Mouse (Mus musculus) hindbrain, embryonic 14.5 days (tissue): Measurements from ENCODE around the gene Gm266. TPM values are rescaled to one million over a fixed set of nuclear protein-coding genes. Genes with fewer than 3 reads are reported as not detected.
A peak's percentile ranks its signal among the peaks of the same experiment; 100 is the strongest.

ENCODE experiments used
- ATAC-seq: fragments of 200-750 bp; cut with Nextera tagmentation; 2 replicates; pipeline ENCODE4 v1.8.0; 2017; ENCODE audit warnings: moderate number of reproducible peaks, mild to moderate bottlenecking, moderate TSS enrichment, moderate library complexity; ENCODE audit not compliant: low FRiP score
- DNase-seq: peaks from one replicate; pipeline ENCODE4 v3.0.0-alpha.2; 2015; ENCODE audit warnings: low spot score
- H3K27ac ChIP-seq: fragments of 300-500 bp; sonication (generic); 2 replicates; pipeline ENCODE4 v1.5.1; 2014; ENCODE audit warnings: mild to moderate bottlenecking, moderate library complexity
- H3K27me3 ChIP-seq: fragments of 300-500 bp; sonication (generic); 2 replicates; pipeline ENCODE4 v1.6.1; 2014; ENCODE audit warnings: mild to moderate bottlenecking, low read length, mixed read lengths; ENCODE audit not compliant: control insufficient read depth, insufficient read depth
- H3K36me3 ChIP-seq: fragments of 300-500 bp; sonication (generic); replicated peaks from 2 replicates; pipeline ENCODE4 v1.6.1; 2014; ENCODE audit not compliant: control insufficient read depth, insufficient read depth
- H3K4me1 ChIP-seq: fragments of 300-500 bp; sonication (generic); replicated peaks from 2 replicates; pipeline ENCODE4 v1.6.1; 2014; ENCODE audit warnings: antibody characterized with exemption, low read length, mixed read lengths; ENCODE audit not compliant: control insufficient read depth, insufficient read depth
- H3K4me2 ChIP-seq: fragments of 300-500 bp; sonication (generic); replicated peaks from 2 replicates; pipeline ENCODE4 v1.6.1; 2014; ENCODE audit warnings: mild to moderate bottlenecking, moderate library complexity
- H3K4me3 ChIP-seq: fragments of 300-500 bp; sonication (generic); replicated peaks from 2 replicates; pipeline ENCODE4 v1.5.1; 2014; ENCODE audit warnings: mild to moderate bottlenecking, low read length
- H3K9ac ChIP-seq: fragments of 300-500 bp; sonication (generic); 2 replicates; pipeline ENCODE4 v1.6.1; 2014
- H3K9me3 ChIP-seq: fragments of 300-500 bp; sonication (generic); 2 replicates; pipeline ENCODE4 v1.6.1; 2016; ENCODE audit warnings: low read length; ENCODE audit not compliant: control insufficient read depth
- WGBS: fragments of 180-500 bp; shearing (Covaris S2); extraction: QIAGEN DNeasy Blood & Tissue Kit; methylation state at CpG from one replicate; pipeline ENCODE4 v1.1.7; 2014; 5-methylcytosine and 5-hydroxymethylcytosine counted together
- polyA plus RNA-seq: library from polyadenylated mRNA; unstranded; fragments of >200 nt; fragmentation: Nextera tagmentation; extraction: Ambion mirVana; gene quantifications from 2 replicates; pipeline ENCODE4 v1.2.1, GENCODE M21; 2014

Gene Gm266
- polyA plus RNA-seq, 1 experiment from 2014 or later: 2.6 TPM

GRCm38 (mm10) chr12:111507962-111508361 lies 22.3 kb upstream of the Gm266 start:
- no peak overlapping the region for H3K4me2 ChIP-seq
- no peak for ATAC-seq
- H3K9ac ChIP-seq: no peak overlapping the region
- 92% methylated on average over 10 of the region's 10 CpGs for WGBS
- no peaks in the 10 kb centered on the region for H3K4me1 ChIP-seq
- no peaks in the 10 kb centered on the region for H3K9me3 ChIP-seq
- no peak for DNase-seq
- no peaks in the 10 kb centered on the region for H3K27me3 ChIP-seq
- H3K36me3 ChIP-seq: no peaks in the 10 kb centered on the region
- no peak overlapping the region for H3K27ac ChIP-seq
- no peak overlapping the region for H3K4me3 ChIP-seq

- H3K4me1 ChIP-seq: no peaks in the 10 kb centered on the region
- H3K27me3 ChIP-seq: no peaks in the 10 kb centered on the region
- no peaks in the 10 kb centered on the region for H3K9me3 ChIP-seq
- no peak for ATAC-seq
- no peak overlapping the region for H3K4me2 ChIP-seq
- H3K9ac ChIP-seq: no peak overlapping the region
- 57% methylated on average over 5 of the region's 5 CpGs for WGBS
- H3K36me3 ChIP-seq: no peaks in the 10 kb centered on the region
- H3K27ac ChIP-seq: no peak overlapping the region
- no peak for DNase-seq
- no peak overlapping the region for H3K4me3 ChIP-seq
These were observed 21.4 kb upstream of the Gm266 start for GRCm38 (mm10) chr12:111507001-111507400.

DNA sequence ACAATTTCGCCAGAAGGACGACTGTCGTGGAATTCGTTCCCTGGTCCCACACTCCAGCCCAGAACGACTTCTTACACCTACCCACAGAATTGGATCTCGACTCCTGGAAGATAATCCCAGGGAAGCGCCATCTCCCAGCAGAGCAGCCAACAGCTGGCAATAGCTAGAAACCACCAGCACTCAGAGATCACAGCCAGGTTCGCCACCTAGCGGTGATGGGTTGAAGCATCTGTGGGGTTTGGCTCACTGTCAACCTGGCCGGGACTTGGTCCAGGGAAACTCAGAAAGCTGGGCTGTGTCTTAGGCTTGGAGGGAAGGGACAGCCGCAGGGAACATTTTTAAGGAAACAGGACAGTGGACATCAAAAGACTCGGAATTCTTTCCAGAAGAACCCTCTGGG lies 19.3 kb upstream of the Gm266 start:
- ATAC-seq: peak; percentile 83
- 4% methylated on average over 12 of the region's 12 CpGs for WGBS
- Histone ChIP-seq H3K9me3 (no peaks in the 10 kb centered on the region), H3K4me2 (peak overlapping the region; percentile 37), H3K4me3 (peak overlapping the region; percentile 13), H3K9ac (no peak overlapping the region), H3K27ac (no peak overlapping the region), H3K4me1 (no peaks in the 10 kb centered on the region), H3K27me3 (no peaks in the 10 kb centered on the region), H3K36me3 (no peaks in the 10 kb centered on the region)
- DNase-seq: peak; percentile 90

- no peaks in the 10 kb centered on the region for H3K9me3 ChIP-seq
- no peak overlapping the region for H3K4me2 ChIP-seq
- no peaks in the 10 kb centered on the region for H3K4me1 ChIP-seq
- no peak overlapping the region for H3K27ac ChIP-seq
- ATAC-seq (no peak), DNase-seq (no peak)
- WGBS: 69% methylated on average over 5 of the region's 5 CpGs
- H3K36me3 ChIP-seq: no peaks in the 10 kb centered on the region
- H3K27me3 ChIP-seq: no peaks in the 10 kb centered on the region
- H3K9ac ChIP-seq: no peak overlapping the region
- no peak overlapping the region for H3K4me3 ChIP-seq
These were observed 17.9 kb upstream of the Gm266 start for GRCm38 (mm10) chr12:111503571-111503970.

- H3K4me2 ChIP-seq: no peak overlapping the region
- WGBS: 87% methylated on average over 12 of the region's 12 CpGs
- no peaks in the 10 kb centered on the region for H3K4me1 ChIP-seq
- no peak overlapping the region for H3K4me3 ChIP-seq
- H3K27me3 ChIP-seq: no peaks in the 10 kb centered on the region
- no peak overlapping the region for H3K9ac ChIP-seq
- DNase-seq (no peak), ATAC-seq (no peak)
- no peaks in the 10 kb centered on the region for H3K9me3 ChIP-seq
- no peak overlapping the region for H3K27ac ChIP-seq
- no peaks in the 10 kb centered on the region for H3K36me3 ChIP-seq
These were observed 17.5 kb upstream of the Gm266 start for GRCm38 (mm10) chr12:111503063-111503567.

DNA sequence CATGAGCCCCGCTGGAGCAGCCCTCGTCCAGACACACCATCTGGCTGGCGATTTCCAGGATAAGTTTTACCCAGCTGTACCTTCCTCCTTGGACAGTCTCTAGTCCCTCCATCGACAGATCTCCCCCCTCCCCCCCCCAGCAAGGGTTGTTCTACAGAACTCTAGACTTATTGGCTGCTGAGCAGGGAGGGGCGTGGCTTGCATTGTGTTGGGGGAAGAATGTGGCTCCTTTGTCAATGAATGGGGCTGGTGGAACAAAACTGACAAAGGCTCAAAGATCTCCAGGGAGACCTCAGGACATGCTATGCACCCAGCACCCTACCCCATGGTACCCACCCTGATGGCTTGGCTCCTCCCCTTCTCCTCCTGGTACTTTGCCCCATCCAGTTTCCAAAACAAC lies 15.1 kb upstream of the Gm266 start:
- Histone ChIP-seq H3K4me1 (no peaks in the 10 kb centered on the region), H3K36me3 (no peaks in the 10 kb centered on the region), H3K9me3 (no peaks in the 10 kb centered on the region), H3K27me3 (no peaks in the 10 kb centered on the region), H3K9ac (no peak overlapping the region), H3K4me3 (no peak overlapping the region), H3K4me2 (peak overlapping the region; percentile 23; the same call in 1 of the 2 replicates), H3K27ac (peak overlapping the region; percentile 65)
- 11% methylated on average over 5 of the region's 5 CpGs for WGBS
- ATAC-seq (peak; percentile 69; the same call in 1 of the 2 replicates), DNase-seq (no peak)

DNA sequence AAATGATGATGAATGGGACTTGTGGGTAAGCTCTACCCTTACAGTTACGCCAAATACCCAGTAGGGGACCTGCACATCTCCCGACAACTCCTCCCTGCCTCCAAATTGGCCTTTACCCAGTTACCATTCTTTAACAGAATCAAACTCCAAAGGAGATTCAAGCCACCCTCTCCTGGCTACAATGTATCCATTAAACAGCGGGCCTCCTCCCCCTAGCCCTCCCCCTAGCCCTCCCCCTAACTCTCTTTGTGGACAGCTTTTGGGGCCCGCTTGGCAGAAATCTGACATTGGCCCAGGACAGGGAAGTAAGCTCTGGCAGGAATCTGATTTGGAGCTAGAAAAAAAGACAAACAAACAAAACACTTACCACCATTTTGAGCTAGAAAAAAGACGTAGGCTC lies 14.0 kb upstream of the Gm266 start:
- ATAC-seq: peak; percentile 35; the same call in 1 of the 2 replicates
- 0 out of 2 replicates have a peak overlapping the region, but pooled peaks have one; percentile 65 for H3K27ac ChIP-seq
- 40% methylated on average over 5 of the region's 5 CpGs for WGBS
- no peaks in the 10 kb centered on the region for H3K36me3 ChIP-seq
- no peak overlapping the region for H3K4me2 ChIP-seq
- H3K9me3 ChIP-seq: no peaks in the 10 kb centered on the region
- no peaks in the 10 kb centered on the region for H3K4me1 ChIP-seq
- no peaks in the 10 kb centered on the region for H3K27me3 ChIP-seq
- H3K9ac ChIP-seq: no peak overlapping the region
- no peak for DNase-seq
- H3K4me3 ChIP-seq: no peak overlapping the region

GRCm38 (mm10) chr12:111497076-111497475 lies 11.5 kb upstream of the Gm266 start:
- no peaks in the 10 kb centered on the region for H3K27me3 ChIP-seq
- no peak overlapping the region for H3K4me2 ChIP-seq
- H3K27ac ChIP-seq: no peak overlapping the region
- 51% methylated on average over 2 of the region's 2 CpGs for WGBS
- H3K9ac ChIP-seq: no peak overlapping the region
- no peaks in the 10 kb centered on the region for H3K36me3 ChIP-seq
- DNase-seq (no peak), ATAC-seq (no peak)
- H3K4me3 ChIP-seq: no peak overlapping the region
- no peaks in the 10 kb centered on the region for H3K4me1 ChIP-seq
- H3K9me3 ChIP-seq: no peaks in the 10 kb centered on the region

DNA sequence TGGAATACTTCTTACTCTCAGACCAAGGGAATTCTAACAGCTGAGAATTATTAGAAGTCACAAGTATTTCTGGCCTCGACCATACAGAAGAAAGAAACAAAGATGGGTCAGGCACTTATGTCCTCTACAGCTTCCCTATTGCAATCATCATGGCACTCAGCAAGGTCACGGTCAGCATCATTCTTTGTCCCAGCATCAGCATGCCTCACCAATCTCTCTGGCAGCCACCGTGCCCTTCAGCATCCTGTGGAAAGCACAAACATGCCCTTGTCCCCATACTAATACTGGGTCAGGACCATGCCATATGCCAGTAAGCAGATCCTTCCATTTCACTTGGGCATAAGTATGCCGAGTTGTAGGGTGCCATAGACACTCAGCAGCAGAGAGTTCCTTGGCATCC lies 9.3 kb upstream of the Gm266 start:
- no peak for DNase-seq
- H3K4me3 ChIP-seq: no peak overlapping the region
- ATAC-seq: no peak
- no peaks in the 10 kb centered on the region for H3K9me3 ChIP-seq
- no peaks in the 10 kb centered on the region for H3K36me3 ChIP-seq
- no peak overlapping the region for H3K27ac ChIP-seq
- no peak overlapping the region for H3K9ac ChIP-seq
- H3K27me3 ChIP-seq: no peaks in the 10 kb centered on the region
- no peaks in the 10 kb centered on the region for H3K4me1 ChIP-seq
- WGBS: 79% methylated on average over 4 of the region's 4 CpGs
- no peak overlapping the region for H3K4me2 ChIP-seq

DNA sequence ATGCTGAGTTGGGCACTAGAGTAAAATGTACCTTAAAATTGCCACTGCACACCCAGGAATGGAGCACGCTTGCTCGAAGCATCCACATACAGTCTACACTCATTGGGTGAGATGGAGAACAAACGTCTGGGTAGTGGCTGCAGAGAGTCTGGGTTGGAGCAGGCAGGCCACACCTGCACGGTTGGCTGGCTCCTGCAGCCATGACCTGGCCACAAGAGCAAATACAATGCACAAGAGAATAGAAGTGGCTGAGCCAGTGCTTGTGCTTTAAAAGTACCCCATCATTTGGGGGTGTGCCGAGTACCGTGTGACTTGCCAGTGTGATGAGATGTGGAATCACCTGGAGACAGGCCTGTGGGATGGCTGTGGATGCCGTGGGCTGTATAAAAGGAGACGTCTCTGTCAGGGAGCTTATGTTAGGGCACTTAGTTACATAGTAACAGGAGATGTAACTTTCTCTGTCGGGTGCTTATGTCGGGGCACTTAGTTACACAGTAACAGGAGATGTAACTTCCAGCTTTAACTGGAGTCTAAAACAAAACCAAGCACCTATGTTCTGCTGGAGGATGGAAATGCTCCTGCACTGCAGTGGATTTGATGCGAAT lies 3.7 kb upstream of the Gm266 start:
- H3K9me3 ChIP-seq: no peaks in the 10 kb centered on the region
- no peak overlapping the region for H3K4me2 ChIP-seq
- no peak for ATAC-seq
- WGBS: 71% methylated on average over 11 of the region's 11 CpGs
- peaks cover 13% of the 10 kb centered on the region; the same call in 1 of the 2 replicates for H3K4me1 ChIP-seq
- DNase-seq: no peak
- H3K9ac ChIP-seq: no peak overlapping the region
- H3K36me3 ChIP-seq: no peaks in the 10 kb centered on the region
- H3K27me3 ChIP-seq: peaks cover 36% of the 10 kb centered on the region
- H3K27ac ChIP-seq: no peak overlapping the region
- no peak overlapping the region for H3K4me3 ChIP-seq
